Mouse (Mus musculus) cortical plate, adult 2 months (tissue): ENCODE results near the gene Hsdl1.

ENCODE experiments used
- CTCF ChIP-seq: fragments of 200-500 bp; IDR thresholded peaks from 2 replicates; pipeline ENCODE4 v1.5.1; 2011; ENCODE audit warnings: mild to moderate bottlenecking, control low read depth, low read length; ENCODE audit not compliant: insufficient read depth; ENCODE audit errors: extremely low read depth
- POLR2A ChIP-seq: fragments of 200-500 bp; IDR thresholded peaks from 2 replicates; pipeline ENCODE4 v1.6.1; 2011; ENCODE audit warnings: mild to moderate bottlenecking, low read length, control low read depth; ENCODE audit not compliant: insufficient read depth; ENCODE audit errors: extremely low read depth

DNA sequence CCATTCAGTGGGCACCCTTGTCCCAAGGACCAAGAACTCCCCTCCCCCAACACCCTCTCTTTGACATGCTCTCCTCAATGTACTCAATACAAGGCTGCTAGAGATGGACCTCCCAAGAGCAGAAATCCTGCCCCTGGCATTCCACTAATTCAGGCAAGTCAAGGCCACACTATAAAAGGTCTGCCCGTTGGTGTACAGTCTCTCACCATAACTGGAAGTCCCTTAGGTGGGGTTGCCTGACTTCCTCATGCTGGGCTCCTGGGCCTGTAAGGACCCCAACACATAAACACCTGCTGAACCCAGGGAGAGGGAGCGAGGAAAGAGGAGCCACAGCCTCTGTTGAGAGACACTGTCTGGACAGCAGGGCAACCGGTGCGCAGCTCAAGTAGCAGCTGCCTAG, 28.8 kb upstream of the Hsdl1 start:
- no peak for TF ChIP-seq CTCF
- TF ChIP-seq POLR2A = no peak
